Mouse (Mus musculus) heart, postnatal 0 days (tissue): ENCODE data around the gene Pipox.

ENCODE experiments used
- CTCF ChIP-seq: IDR thresholded peaks from 2 replicates; pipeline ENCODE4 v1.5.1; 2016; ENCODE audit warnings: antibody characterized with exemption, control low read depth, low read depth
- EP300 ChIP-seq: IDR thresholded peaks from 2 replicates; pipeline ENCODE4 v1.6.1; 2016; ENCODE audit warnings: antibody characterized with exemption, low read depth

DNA sequence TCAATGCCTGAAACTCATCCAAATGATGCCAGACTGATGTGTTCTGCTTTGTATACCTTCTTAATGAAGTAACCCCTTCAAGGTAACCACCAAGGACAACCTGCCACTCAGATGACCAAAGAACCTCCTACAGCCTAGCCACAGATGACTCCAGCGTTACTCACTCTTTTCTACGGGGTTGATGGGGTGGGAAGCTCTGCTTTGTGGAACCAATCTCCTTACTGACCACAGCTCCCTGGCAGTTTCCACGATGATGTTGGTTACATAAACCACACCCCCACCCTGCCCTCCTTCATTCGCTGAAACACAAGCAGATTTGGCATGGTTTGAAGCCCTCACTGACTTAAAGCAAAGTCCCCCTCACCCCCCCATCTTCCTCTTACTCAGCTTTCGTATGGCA lies 33.9 kb upstream of the Pipox start:
- no peak for TF ChIP-seq EP300
- TF ChIP-seq CTCF: no peak
